ENCODE assay signal across 9 mouse cellular contexts in genomic region chr6:108494185-108494804, GRCm38 (mm10).
A peak's percentile ranks its signal among the peaks of the same experiment; 100 is the strongest.
DNase-seq lines count a peak whose midpoint lies in the region; ATAC-seq lines count a peak whose summit lies in the region.
"Had no signal": no experiment of that assay in that cellular context is flagged by ENCODE, and none has a peak within 500 bp of the region (broad histone marks: within the 10 kb centered on the region; RNA-seq: fewer than 3 reads in every experiment).

No protein-coding gene starts in this region.

- ATAC-seq in hindbrain, embryonic 12.5 days (ENCODE audit: low FRiP score) = peak; percentile 48
- no peak for ATAC-seq in activated CD4-positive, CD25-positive, alpha-beta regulatory T cell, adult 4 months
- ATAC-seq: CD4-positive, CD25-positive, alpha-beta regulatory T cell, adult 4 months had no signal

- H3K27me3 ChIP-seq in hindbrain, embryonic 12.5 days = no peaks in the 10 kb centered on the region

- H3K4me2 ChIP-seq in hindbrain, embryonic 12.5 days (replicated peaks) = no peak overlapping the region

- DNase-seq in gastrocnemius, adult 18-20 months (ENCODE audit: low spot score) = peak; percentile 54
- no peak for DNase-seq in gastrocnemius, postnatal 14 days
- peak; percentile 41 for DNase-seq in brain, adult 2 months (ENCODE audit: low read depth, low spot score)
- peak; percentile 25 for DNase-seq in mesoderm, embryonic 11.5 days (ENCODE audit: low read depth, low spot score)
- DNase-seq in lung, adult 18-20 months = no peak
- DNase-seq in thymus, postnatal 36 days = no peak

- H3K36me3 ChIP-seq in hindbrain, embryonic 12.5 days = no peaks in the 10 kb centered on the region

- no peak overlapping the region for H3K4me3 ChIP-seq in hindbrain, embryonic 12.5 days

- 75% methylated on average over 10 of the region's 10 CpGs for WGBS in hindbrain, embryonic 12.5 days

- intact Hi-C loops in gastrocnemius, postnatal 14 days (cut with DNase I; ENCODE audit: low total_unique reads) = no loop called here

- H3K9me3 ChIP-seq in hindbrain, embryonic 12.5 days (replicated peaks) = no peaks in the 10 kb centered on the region

- no peak overlapping the region for H3K9ac ChIP-seq in hindbrain, embryonic 12.5 days

- H3K4me1 ChIP-seq in hindbrain, embryonic 12.5 days = no peaks in the 10 kb centered on the region

- no peak overlapping the region for H3K27ac ChIP-seq in hindbrain, embryonic 12.5 days

Comparison
In these comparisons a context has a peak if more than half of its experiments do, and no peak if none do; other contexts are left out.
1. DNase-seq: peak in gastrocnemius, adult 18-20 months (single experiment), brain, adult 2 months (single experiment) and mesoderm, embryonic 11.5 days (single experiment); none in gastrocnemius, postnatal 14 days (single experiment), lung, adult 18-20 months (0 of 2) and thymus, postnatal 36 days (0 of 2).